Mouse (Mus musculus): ENCODE data around the gene Ywhag. TPM values are rescaled to one million over a fixed set of nuclear protein-coding genes. Genes with fewer than 3 reads are reported as not detected.

Gene Ywhag
- polyA plus RNA-seq, 1 experiment from 2014 or later = 665 TPM

GRCm38 (mm10) chr5:135907256-135907655, 27.2 kb downstream of the Ywhag start:
- peaks cover 66% of the 10 kb centered on the region for H3K36me3 ChIP-seq
- no peak overlapping the region for H3K4me3 ChIP-seq
- H3K4me1 ChIP-seq (replicated peaks) = peaks cover 24% of the 10 kb centered on the region
- no peak overlapping the region; the same call in 1 of the 2 replicates for H3K27ac ChIP-seq (replicated peaks)
- no peak overlapping the region for H3K9ac ChIP-seq
- ATAC-seq (ENCODE audit: low read depth) = no peak
- H3K27me3 ChIP-seq = no peaks in the 10 kb centered on the region
- H3K9me3 ChIP-seq = no peaks in the 10 kb centered on the region
- no peak overlapping the region for H3K4me2 ChIP-seq
- WGBS = 79% methylated on average over 13 of the region's 13 CpGs

GRCm38 (mm10) chr5:135906846-135907245, 27.6 kb downstream of the Ywhag start:
- ATAC-seq (ENCODE audit: low read depth) = no peak
- Histone ChIP-seq H3K36me3 (peaks cover 63% of the 10 kb centered on the region), H3K9ac (no peak overlapping the region), H3K9me3 (no peaks in the 10 kb centered on the region), H3K27ac (replicated peaks) (no peak overlapping the region; the same call in 1 of the 2 replicates), H3K4me3 (no peak overlapping the region), H3K4me2 (no peak overlapping the region), H3K4me1 (replicated peaks) (peaks cover 24% of the 10 kb centered on the region), H3K27me3 (no peaks in the 10 kb centered on the region)
- WGBS = 85% methylated on average over 4 of the region's 4 CpGs

GRCm38 (mm10) chr5:135905320-135906225, 28.8 kb downstream of the Ywhag start:
- ATAC-seq (ENCODE audit: low read depth) = no peak
- Histone ChIP-seq H3K9ac (no peak overlapping the region), H3K27me3 (no peaks in the 10 kb centered on the region), H3K4me1 (replicated peaks) (peaks cover 24% of the 10 kb centered on the region), H3K4me2 (no peak overlapping the region), H3K36me3 (peaks cover 50% of the 10 kb centered on the region), H3K27ac (replicated peaks) (no peak overlapping the region), H3K9me3 (no peaks in the 10 kb centered on the region), H3K4me3 (no peak overlapping the region)
- 64% methylated on average over 8 of the region's 8 CpGs for WGBS

GRCm38 (mm10) chr5:135904259-135904658, 30.2 kb downstream of the Ywhag start:
- no peak overlapping the region for H3K4me3 ChIP-seq
- peak overlapping the region; percentile 64 for H3K4me2 ChIP-seq
- no peaks in the 10 kb centered on the region for H3K9me3 ChIP-seq
- 58% methylated on average over 5 of the region's 5 CpGs for WGBS
- no peaks in the 10 kb centered on the region for H3K27me3 ChIP-seq
- peaks cover 37% of the 10 kb centered on the region for H3K36me3 ChIP-seq
- H3K4me1 ChIP-seq (replicated peaks) = peaks cover 24% of the 10 kb centered on the region
- ATAC-seq (ENCODE audit: low read depth) = no peak
- 0 out of 2 replicates have a peak overlapping the region, but pooled peaks have one; percentile 8 for H3K9ac ChIP-seq
- H3K27ac ChIP-seq (replicated peaks) = peak overlapping the region; percentile 82

- ATAC-seq (ENCODE audit: low read depth) = peak; percentile 96
- Histone ChIP-seq H3K36me3 (peaks cover 31% of the 10 kb centered on the region), H3K9ac (peak overlapping the region; percentile 63), H3K9me3 (no peaks in the 10 kb centered on the region), H3K4me3 (peak overlapping the region; percentile 36), H3K4me2 (peak overlapping the region; percentile 64), H3K27ac (replicated peaks) (peak overlapping the region; percentile 82), H3K4me1 (replicated peaks) (peaks cover 24% of the 10 kb centered on the region), H3K27me3 (no peaks in the 10 kb centered on the region)
- WGBS = under 1% methylated on average over 30 of the region's 30 CpGs
These were observed 30.8 kb downstream of the Ywhag start for GRCm38 (mm10) chr5:135903551-135904151.

DNA sequence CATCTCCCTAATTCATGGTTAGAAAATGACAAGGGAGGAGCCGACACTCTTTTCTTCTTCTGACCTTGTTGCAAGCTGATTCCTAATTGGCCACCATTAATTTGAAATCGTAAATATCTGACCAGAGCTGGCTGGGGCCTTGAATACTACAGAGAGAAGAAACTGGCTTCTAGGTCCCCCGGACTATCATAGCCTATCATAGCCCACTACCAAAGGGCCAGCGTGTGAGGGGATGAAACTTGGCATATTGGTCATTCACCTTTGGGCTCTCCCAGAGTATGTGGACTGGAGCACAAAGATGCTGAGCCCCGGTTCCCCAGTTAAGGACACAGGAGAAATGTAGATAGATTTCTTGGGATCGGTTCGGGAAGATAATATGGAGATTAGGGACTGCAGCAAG, 31.4 kb downstream of the Ywhag start:
- no peaks in the 10 kb centered on the region for H3K27me3 ChIP-seq
- peaks cover 26% of the 10 kb centered on the region for H3K36me3 ChIP-seq
- peak overlapping the region; percentile 36 for H3K4me3 ChIP-seq
- no peaks in the 10 kb centered on the region for H3K9me3 ChIP-seq
- peak overlapping the region; percentile 64 for H3K4me2 ChIP-seq
- H3K27ac ChIP-seq (replicated peaks) = peak overlapping the region; percentile 82
- H3K9ac ChIP-seq = peak overlapping the region; percentile 63
- peak; percentile 41 for ATAC-seq (ENCODE audit: low read depth)
- 25% methylated on average over 7 of the region's 7 CpGs for WGBS
- H3K4me1 ChIP-seq (replicated peaks) = peaks cover 24% of the 10 kb centered on the region

DNA sequence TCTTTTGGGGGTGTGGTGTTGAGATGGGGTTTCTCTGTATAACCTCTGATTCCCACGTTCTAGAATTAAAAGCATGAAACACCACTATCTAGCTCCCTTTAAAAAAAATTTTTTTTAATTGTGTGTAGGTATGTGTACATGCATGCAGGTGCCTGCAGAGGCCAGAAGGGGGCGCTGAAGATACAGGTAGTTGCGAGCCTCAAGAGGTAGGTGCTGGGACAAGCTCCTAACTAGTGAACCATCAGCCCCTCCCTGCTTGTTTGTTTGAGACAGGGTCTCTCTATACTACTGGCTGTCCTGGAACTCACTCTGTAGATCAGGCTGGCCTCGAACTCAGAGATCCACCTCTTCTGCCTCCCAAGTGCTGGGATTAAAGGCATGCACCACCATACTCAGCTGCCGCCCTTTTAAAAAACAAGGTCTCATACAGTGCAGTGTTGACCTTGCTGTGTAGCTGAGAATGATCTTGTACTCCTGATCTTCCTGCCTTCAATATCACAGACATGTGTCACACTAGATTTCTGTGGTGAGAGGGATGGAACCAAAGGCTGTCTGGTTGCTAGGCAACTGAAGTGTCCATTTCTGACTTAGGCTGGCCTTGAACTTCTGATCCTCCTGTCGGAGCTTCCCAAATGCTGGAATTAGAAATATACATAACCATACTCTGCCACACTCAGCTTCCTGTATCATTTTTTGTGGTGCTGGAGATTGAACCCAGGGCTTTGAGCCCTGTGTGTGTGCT, 32.9 kb downstream of the Ywhag start:
- H3K4me2 ChIP-seq = no peak overlapping the region
- no peak for ATAC-seq (ENCODE audit: low read depth)
- H3K27ac ChIP-seq (replicated peaks) = no peak overlapping the region

GRCm38 (mm10) chr5:135900701-135901100, 33.7 kb downstream of the Ywhag start:
- H3K9ac ChIP-seq = no peak overlapping the region
- H3K9me3 ChIP-seq = no peaks in the 10 kb centered on the region
- H3K4me3 ChIP-seq = no peak overlapping the region
- H3K4me2 ChIP-seq = no peak overlapping the region
- no peak for ATAC-seq (ENCODE audit: low read depth)
- H3K27ac ChIP-seq (replicated peaks) = no peak overlapping the region
- H3K27me3 ChIP-seq = no peaks in the 10 kb centered on the region
- 84% methylated on average over 3 of the region's 3 CpGs for WGBS
- H3K4me1 ChIP-seq (replicated peaks) = peaks cover 21% of the 10 kb centered on the region
- H3K36me3 ChIP-seq = peaks cover 10% of the 10 kb centered on the region; the same call in 1 of the 2 replicates

More for the DNA sequence above, 32.9 kb downstream of the Ywhag start:
- H3K9me3 ChIP-seq = no peaks in the 10 kb centered on the region
- no peak overlapping the region for H3K9ac ChIP-seq
- no peak overlapping the region for H3K4me3 ChIP-seq
- peaks cover 12% of the 10 kb centered on the region for H3K36me3 ChIP-seq
- H3K4me1 ChIP-seq (replicated peaks) = peaks cover 21% of the 10 kb centered on the region
- 64% methylated on average over 6 of the region's 6 CpGs for WGBS
- no peaks in the 10 kb centered on the region for H3K27me3 ChIP-seq

GRCm38 (mm10) chr5:135899833-135900232, 34.6 kb downstream of the Ywhag start:
- H3K4me3 ChIP-seq = no peak overlapping the region
- H3K27me3 ChIP-seq = no peaks in the 10 kb centered on the region
- H3K9ac ChIP-seq = no peak overlapping the region
- H3K27ac ChIP-seq (replicated peaks) = no peak overlapping the region
- peaks cover 21% of the 10 kb centered on the region for H3K4me1 ChIP-seq (replicated peaks)
- peaks cover 5% of the 10 kb centered on the region; the same call in 1 of the 2 replicates for H3K36me3 ChIP-seq
- H3K9me3 ChIP-seq = no peaks in the 10 kb centered on the region
- H3K4me2 ChIP-seq = no peak overlapping the region
- 53% methylated on average over 4 of the region's 4 CpGs for WGBS
- ATAC-seq (ENCODE audit: low read depth) = no peak

DNA sequence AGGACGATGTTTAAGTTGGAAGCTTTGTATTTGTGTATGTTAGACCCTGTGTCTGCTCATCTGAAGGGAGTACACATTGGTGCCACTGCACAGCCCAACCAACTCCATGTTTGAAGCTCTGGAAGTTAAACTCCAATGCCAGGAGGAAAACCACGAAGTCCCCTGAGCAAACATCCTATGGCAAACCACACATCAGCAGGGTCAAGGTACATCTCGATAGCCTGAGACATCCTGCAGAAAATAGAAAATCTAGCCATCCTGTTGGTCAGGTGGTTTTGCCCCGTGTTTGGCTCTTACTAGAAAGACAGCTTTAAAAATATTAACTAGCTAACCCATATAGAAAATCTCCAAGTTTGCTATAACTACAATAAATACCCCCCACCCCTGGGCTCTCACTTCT, 35.4 kb downstream of the Ywhag start:
- peaks cover 14% of the 10 kb centered on the region for H3K4me1 ChIP-seq (replicated peaks)
- H3K36me3 ChIP-seq = no peaks in the 10 kb centered on the region
- no peak overlapping the region for H3K27ac ChIP-seq (replicated peaks)
- H3K27me3 ChIP-seq = no peaks in the 10 kb centered on the region
- no peak overlapping the region for H3K4me3 ChIP-seq
- no peaks in the 10 kb centered on the region for H3K9me3 ChIP-seq
- no peak overlapping the region for H3K4me2 ChIP-seq
- no peak for ATAC-seq (ENCODE audit: low read depth)
- no peak overlapping the region for H3K9ac ChIP-seq
- WGBS = 83% methylated on average over 4 of the region's 4 CpGs

GRCm38 (mm10) chr5:135898028-135898427, 36.4 kb downstream of the Ywhag start:
- Histone ChIP-seq H3K27ac (replicated peaks) (no peak overlapping the region), H3K36me3 (no peaks in the 10 kb centered on the region), H3K9me3 (no peaks in the 10 kb centered on the region), H3K4me1 (replicated peaks) (peaks cover 5% of the 10 kb centered on the region), H3K4me3 (no peak overlapping the region), H3K4me2 (no peak overlapping the region), H3K9ac (no peak overlapping the region), H3K27me3 (no peaks in the 10 kb centered on the region)
- 23% methylated on average over 3 of the region's 3 CpGs for WGBS
- no peak for ATAC-seq (ENCODE audit: low read depth)

GRCm38 (mm10) chr5:135894958-135895357, 39.5 kb downstream of the Ywhag start:
- peaks cover 16% of the 10 kb centered on the region for H3K27me3 ChIP-seq
- H3K4me1 ChIP-seq (replicated peaks) = no peaks in the 10 kb centered on the region
- no peak overlapping the region for H3K4me2 ChIP-seq
- H3K27ac ChIP-seq (replicated peaks) = no peak overlapping the region
- no peaks in the 10 kb centered on the region for H3K9me3 ChIP-seq
- H3K9ac ChIP-seq = no peak overlapping the region
- H3K36me3 ChIP-seq = no peaks in the 10 kb centered on the region
- H3K4me3 ChIP-seq = no peak overlapping the region
- no peak for ATAC-seq (ENCODE audit: low read depth)
- WGBS = 84% methylated on average over 6 of the region's 6 CpGs

All from neural tube, embryonic 13.5 days (tissue).